Mouse (Mus musculus) limb, embryonic 15.5 days (tissue): ENCODE data around the gene Mtrr. TPM values are rescaled to one million over a fixed set of nuclear protein-coding genes. Genes with fewer than 3 reads are reported as not detected.
"Not testable (repeated sequence)": the region's sequence is repeated elsewhere in the genome, so short reads cannot be mapped to it uniquely, and the experiment has no call there.

Experiments used
- ATAC-seq: fragments of 200-750 bp; cut with Nextera tagmentation; 2 replicates; pipeline ENCODE4 v1.8.0; 2017; ENCODE audit warnings: low read depth, moderate TSS enrichment; ENCODE audit not compliant: insufficient number of reproducible peaks, low FRiP score, low TSS enrichment
- H3K27ac ChIP-seq: fragments of 300-500 bp; sonication (generic); 2 replicates; pipeline ENCODE4 v1.5.1; 2015; ENCODE audit warnings: moderate library complexity, mild to moderate bottlenecking, inconsistent platforms
- H3K27me3 ChIP-seq: fragments of 300-500 bp; sonication (generic); 2 replicates; pipeline ENCODE4 v1.6.1; 2015; ENCODE audit warnings: inconsistent platforms
- H3K36me3 ChIP-seq: fragments of 300-500 bp; sonication (generic); 2 replicates; pipeline ENCODE4 v1.6.1; 2015; ENCODE audit warnings: inconsistent platforms
- H3K4me1 ChIP-seq: fragments of 300-500 bp; sonication (generic); 2 replicates; pipeline ENCODE4 v1.6.1; 2015; ENCODE audit warnings: inconsistent platforms
- H3K4me2 ChIP-seq: fragments of 300-500 bp; sonication (generic); 2 replicates; pipeline ENCODE4 v1.6.1; 2015; ENCODE audit warnings: mild to moderate bottlenecking, inconsistent platforms
- H3K4me3 ChIP-seq: fragments of 300-500 bp; sonication (generic); 2 replicates; pipeline ENCODE4 v1.5.1; 2015; ENCODE audit warnings: mild to moderate bottlenecking, inconsistent platforms
- H3K9ac ChIP-seq: fragments of 300-500 bp; sonication (generic); 2 replicates; pipeline ENCODE4 v1.6.1; 2015; ENCODE audit warnings: inconsistent platforms
- H3K9me3 ChIP-seq: fragments of 300-500 bp; sonication (generic); 2 replicates; pipeline ENCODE4 v1.6.1; 2016; ENCODE audit warnings: inconsistent platforms
- WGBS: fragments of 180-500 bp; shearing (Covaris S2); methylation state at CpG from one replicate; pipeline ENCODE4 v1.1.7; 2015; 5-methylcytosine and 5-hydroxymethylcytosine counted together
- polyA plus RNA-seq: library from polyadenylated mRNA; unstranded; fragments of >200 nt; fragmentation: Nextera tagmentation; extraction: Ambion mirVana; gene quantifications from 2 replicates; pipeline ENCODE4 v1.2.1, GENCODE M21; 2015

Gene Mtrr
- polyA plus RNA-seq, 1 experiment from 2014 or later, result 19.0 TPM

GRCm38 (mm10) chr13:68553391-68553790, 28.6 kb downstream of the Mtrr start:
- H3K4me3 ChIP-seq, H3K4me2 ChIP-seq, H3K9ac ChIP-seq, H3K9me3 ChIP-seq, ATAC-seq, H3K4me1 ChIP-seq, H3K27ac ChIP-seq, H3K36me3 ChIP-seq, H3K27me3 ChIP-seq: not testable (repeated sequence)
- 19% methylated on average over 6 of the region's 6 CpGs for WGBS

Other genes starting within 250 kb of the Mtrr start
- gene Fastkd3, start 85 bp upstream of the Mtrr start, polyA plus RNA-seq, result 30.1 and 32.2 TPM in 2 replicates
- 0.31 and 0.45 TPM in 2 replicates for gene 1700001L19Rik, start 15.3 kb upstream of the Mtrr start, polyA plus RNA-seq